Mouse (Mus musculus): ENCODE results near the gene Akr1c18. TPM values are rescaled to one million over a fixed set of nuclear protein-coding genes. Genes with fewer than 3 reads are reported as not detected.

The Akr1c18 gene
- total RNA-seq, 2 experiments from 2014 or later: 1.3 TPM; not detected in 1

GRCm38 (mm10) chr13:4102721-4103120 lies 47.7 kb downstream of the Akr1c18 start:
- no peak for DNase-seq

- DNase-seq: no peak
Measured at GRCm38 (mm10) chr13:4101691-4102090, 48.8 kb downstream of the Akr1c18 start.

Other genes starting within 250 kb of the Akr1c18 start
- 10 to 100 TPM; 38.7 to 43.5 TPM for gene Net1, start 232.4 kb downstream of the Akr1c18 start, total RNA-seq (2021)
- gene Tubal3, start 232.4 kb downstream of the Akr1c18 start, total RNA-seq (2021): not detected
- not detected for gene Ucn3, start 205.3 kb downstream of the Akr1c18 start, total RNA-seq (2021)
- gene Akr1c14, start 101.6 kb downstream of the Akr1c18 start, total RNA-seq (2021): 1 to 10 TPM; 1.6 to 1.7 TPM
- gene Akr1c13, start 40.5 kb upstream of the Akr1c18 start, total RNA-seq (2021): under 1 TPM; 0.36 to 0.51 TPM
- under 1 TPM in 1 of 2 experiments, not detected in 1; 0.28 TPM for gene Akr1c19, start 78.0 kb upstream of the Akr1c18 start, total RNA-seq (2021)
- not detected for gene Akr1c12, start 128.8 kb upstream of the Akr1c18 start, total RNA-seq (2021)

Data from gastrocnemius, postnatal 25 days (tissue).